Comparison of ENCODE assay signal across 10 mouse cellular contexts in the genomic region with DNA sequence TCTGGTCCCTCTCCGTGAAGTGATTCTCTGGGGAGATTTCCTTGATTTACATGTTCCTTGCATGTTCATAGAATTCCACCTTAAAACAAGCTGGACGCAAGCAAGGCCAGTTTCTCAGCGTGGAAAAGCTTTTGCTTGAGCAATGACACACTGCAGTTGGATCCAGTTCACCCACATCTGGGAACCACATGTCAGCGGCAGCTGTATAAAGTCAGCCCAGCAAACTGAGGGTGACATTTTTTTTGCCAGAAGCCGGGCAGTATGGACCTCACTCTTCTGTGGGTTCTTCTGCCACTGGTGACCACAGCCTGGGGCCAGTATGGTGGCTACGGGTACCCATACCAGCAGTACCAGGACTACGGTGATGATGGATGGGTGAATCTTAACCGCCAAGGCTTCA. TPM values are rescaled to one million over a fixed set of nuclear protein-coding genes. Genes with fewer than 3 reads are reported as not detected.
DNase-seq lines count a peak whose midpoint lies in the region; ATAC-seq and TF ChIP-seq lines count a peak whose summit lies in the region.
"Had no signal": no experiment of that assay in that cellular context is flagged by ENCODE, and none has a peak within 500 bp of the region (broad histone marks: within the 10 kb centered on the region; RNA-seq: fewer than 3 reads in every experiment).

Dpt (plus strand) TSS at position 174 of the 400 bp plus-strand sequence.

- peak; percentile 45 for DNase-seq in kidney, postnatal 14 days
- peak; percentile 78 for DNase-seq in gastrocnemius, adult 18-20 months (ENCODE audit: low spot score)
- peak; percentile 54 for DNase-seq in limb, embryonic 11.5 days (ENCODE audit: low spot score)
- DNase-seq in stomach, postnatal 0 days (ENCODE audit: low spot score), result no peak
- no peak for DNase-seq in cerebellum, postnatal 36 days
- DNase-seq in right cerebral cortex, postnatal 25 days, result no peak
- no peak for DNase-seq in forebrain, embryonic 10.5 days (ENCODE audit: extremely low spot score, low spot score)

- no peaks in the 10 kb centered on the region for H3K9me3 ChIP-seq in kidney, embryonic 15.5 days (replicated peaks)
- H3K9me3 ChIP-seq in limb, embryonic 11.5 days (ENCODE audit: control insufficient read depth, low read length), result no peaks in the 10 kb centered on the region
- H3K9me3 ChIP-seq in stomach, postnatal 0 days (ENCODE audit: control insufficient read depth, low read length), result no peaks in the 10 kb centered on the region
- no peaks in the 10 kb centered on the region for H3K9me3 ChIP-seq in forebrain, embryonic 10.5 days

- no peak within 1 kb of the TSS for H3K27ac ChIP-seq in kidney, embryonic 15.5 days
- H3K27ac ChIP-seq in limb, embryonic 11.5 days (replicated peaks; ENCODE audit: low read depth, low read length), result no peak within 1 kb of the TSS
- peak within 1 kb of the TSS; percentile 40; the same call in 1 of the 2 replicates for H3K27ac ChIP-seq in stomach, postnatal 0 days (replicated peaks)
- no peak within 1 kb of the TSS for H3K27ac ChIP-seq in forebrain, embryonic 10.5 days

- H3K4me2 ChIP-seq in kidney, embryonic 15.5 days, result no peak within 1 kb of the TSS
- H3K4me2 ChIP-seq in limb, embryonic 11.5 days (ENCODE audit: low read depth, severe bottlenecking), result no peak within 1 kb of the TSS
- H3K4me2 ChIP-seq in stomach, postnatal 0 days (replicated peaks; ENCODE audit: low read depth), result peak within 1 kb of the TSS; percentile 14; the same call in 1 of the 2 replicates

- no peak for TF ChIP-seq EP300 in stomach, postnatal 0 days (optimal IDR thresholded peaks at IDR 0.05)

- ATAC-seq in kidney, embryonic 15.5 days (replicated peaks; ENCODE audit: low FRiP score), result no peak
- no peak for ATAC-seq in limb, embryonic 11.5 days (ENCODE audit: insufficient number of reproducible peaks, low FRiP score, low TSS enrichment, low read depth)
- ATAC-seq in stomach, postnatal 0 days (ENCODE audit: low FRiP score, low TSS enrichment), result peak; percentile 51; the same call in 1 of the 2 replicates

- no peak within 1 kb of the TSS for H3K9ac ChIP-seq in kidney, embryonic 15.5 days
- no peak within 1 kb of the TSS for H3K9ac ChIP-seq in limb, embryonic 11.5 days (ENCODE audit: low read length)
- no peak within 1 kb of the TSS for H3K9ac ChIP-seq in stomach, postnatal 0 days (ENCODE audit: low read length)

- no peaks in the 10 kb centered on the region for H3K27me3 ChIP-seq in kidney, embryonic 15.5 days
- H3K27me3 ChIP-seq in limb, embryonic 11.5 days (ENCODE audit: control insufficient read depth, insufficient read depth, low read length), result no peaks in the 10 kb centered on the region
- no peaks in the 10 kb centered on the region for H3K27me3 ChIP-seq in stomach, postnatal 0 days (ENCODE audit: control insufficient read depth, insufficient read depth, low read length)
- no peaks in the 10 kb centered on the region for H3K27me3 ChIP-seq in forebrain, embryonic 10.5 days (ENCODE audit: poor library complexity, severe bottlenecking)

- TF ChIP-seq CTCF in stomach, postnatal 0 days (IDR thresholded peaks at IDR 0.05; ENCODE audit: low read depth), result 0 out of 2 replicates have a peak, but pooled peaks have one; percentile 5

- 0 out of 2 replicates have a peak, but pooled peaks cover 4% of the 10 kb centered on the region for H3K4me1 ChIP-seq in kidney, embryonic 15.5 days
- H3K4me1 ChIP-seq in limb, embryonic 11.5 days (ENCODE audit: control insufficient read depth, insufficient read depth, low read length), result no peaks in the 10 kb centered on the region
- no peaks in the 10 kb centered on the region for H3K4me1 ChIP-seq in stomach, postnatal 0 days (replicated peaks; ENCODE audit: control insufficient read depth, insufficient read depth)
- no peaks in the 10 kb centered on the region for H3K4me1 ChIP-seq in forebrain, embryonic 10.5 days

- WGBS in kidney, embryonic 15.5 days, result 79% methylated on average over 8 of the region's 8 CpGs
- WGBS in limb, embryonic 11.5 days, result 60% methylated on average over 8 of the region's 8 CpGs
- WGBS in stomach, postnatal 0 days, result 66% methylated on average over 8 of the region's 8 CpGs
- 87% methylated on average over 8 of the region's 8 CpGs for WGBS in forebrain, embryonic 10.5 days

- no peaks in the 10 kb centered on the region for H3K36me3 ChIP-seq in kidney, embryonic 15.5 days
- H3K36me3 ChIP-seq in limb, embryonic 11.5 days (ENCODE audit: control insufficient read depth, insufficient read depth, low read length), result no peaks in the 10 kb centered on the region
- no peaks in the 10 kb centered on the region for H3K36me3 ChIP-seq in stomach, postnatal 0 days (ENCODE audit: control insufficient read depth, insufficient read depth, low read length)
- no peaks in the 10 kb centered on the region for H3K36me3 ChIP-seq in forebrain, embryonic 10.5 days (replicated peaks)

- H3K4me3 ChIP-seq in kidney, embryonic 15.5 days (replicated peaks), result no peak within 1 kb of the TSS
- no peak within 1 kb of the TSS for H3K4me3 ChIP-seq in limb, embryonic 11.5 days (ENCODE audit: low read depth, low read length)
- peak within 1 kb of the TSS; percentile 18; the same call in 1 of the 2 replicates for H3K4me3 ChIP-seq in stomach, postnatal 0 days (ENCODE audit: low read depth, low read length)
- H3K4me3 ChIP-seq in forebrain, embryonic 10.5 days, result no peak within 1 kb of the TSS

RNA-seq across cellular contexts. Expression of gene Dpt, which starts in this region (rescaled TPM):
- 3.9 and 6.0 TPM in 2 replicates for polyA plus RNA-seq in kidney, embryonic 15.5 days (2015; fragmentation: Nextera tagmentation; extraction: Ambion mirVana)
- total RNA-seq in gastrocnemius, adult 18-20 months (2021), result 10 to 100 TPM; 47.4 to 53.0 TPM
- 0.11 and 0.14 TPM in 2 replicates for polyA plus RNA-seq in limb, embryonic 11.5 days (2014; fragmentation: Nextera tagmentation; extraction: Ambion mirVana)
- polyA plus RNA-seq in stomach, postnatal 0 days (2015; fragmentation: Nextera tagmentation; extraction: Ambion mirVana), result 35.6 and 53.9 TPM in 2 replicates
- polyA plus RNA-seq in forebrain, embryonic 10.5 days (2016; fragmentation: Nextera tagmentation; extraction: Ambion mirVana), result not detected in 2 replicates
- total RNA-seq: common myeloid progenitor, adult 5-6 weeks; ES-E14 had no signal

Comparison
In these comparisons a context has a peak if more than half of its experiments do, and no peak if none do; other contexts are left out.
1. Peak in DNase-seq in limb, embryonic 11.5 days; RNA of the gene not detected or under 1 TPM.
2. DNase-seq: peak in kidney, postnatal 14 days (single experiment) and gastrocnemius, adult 18-20 months (single experiment); none in stomach, postnatal 0 days (single experiment), cerebellum, postnatal 36 days (0 of 2), right cerebral cortex, postnatal 25 days (single experiment) and forebrain, embryonic 10.5 days (single experiment).